Comparison of ENCODE assay signal across 11 mouse cellular contexts in the genomic region with DNA sequence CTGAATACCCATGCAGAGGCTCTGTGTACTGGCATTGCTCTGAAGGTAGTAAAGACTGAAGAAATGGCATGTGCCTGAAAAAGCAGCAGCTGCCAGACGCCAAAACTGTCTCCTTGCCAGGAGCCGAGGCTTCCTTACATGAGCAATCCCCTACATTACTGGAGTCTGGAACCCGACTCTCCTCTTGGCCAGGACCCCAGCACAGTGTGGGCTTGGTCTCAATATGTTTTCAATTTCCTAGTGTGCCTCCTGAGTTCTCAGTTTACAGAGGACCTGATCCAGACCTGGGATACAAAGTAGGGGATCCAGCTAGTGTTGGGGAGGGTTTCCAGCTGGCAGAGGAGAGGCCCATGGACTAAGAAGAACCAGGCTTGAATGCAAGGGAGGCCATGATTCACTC.
A peak's percentile ranks its signal among the peaks of the same experiment; 100 is the strongest.
DNase-seq lines count a peak whose midpoint lies in the region; ATAC-seq and TF ChIP-seq lines count a peak whose summit lies in the region.
"Had no signal": no experiment of that assay in that cellular context is flagged by ENCODE, and none has a peak within 500 bp of the region (broad histone marks: within the 10 kb centered on the region; RNA-seq: fewer than 3 reads in every experiment).

No protein-coding gene starts in this region.

- WGBS in heart, embryonic 16.5 days, result 51% methylated on average over 3 of the region's 3 CpGs
- WGBS in embryonic facial prominence, embryonic 11.5 days, result 37% methylated on average over 3 of the region's 3 CpGs

- no peak overlapping the region for H3K27ac ChIP-seq in heart, embryonic 16.5 days (ENCODE audit: low read length)
- no peak overlapping the region for H3K27ac ChIP-seq in embryonic facial prominence, embryonic 11.5 days (replicated peaks; ENCODE audit: low read depth, low read length)
- H3K27ac ChIP-seq in gastrocnemius, adult 2 months, result no peak overlapping the region
- H3K27ac ChIP-seq: intestine, embryonic 15.5 days had no signal

- peak; percentile 45; the same call in 1 of the 2 replicates for ATAC-seq in heart, embryonic 16.5 days (replicated peaks; ENCODE audit: extremely low read depth, insufficient read depth, low FRiP score)
- ATAC-seq in embryonic facial prominence, embryonic 11.5 days (replicated peaks; ENCODE audit: insufficient number of reproducible peaks, low FRiP score, low TSS enrichment, low read depth), result peak; percentile 82; the same call in 1 of the 2 replicates
- no peak for ATAC-seq in inflammation-experienced regulatory T-cells, adult 6 months
- no peak for ATAC-seq in monocyte, adult 5-6 weeks (replicated peaks; ENCODE audit: insufficient number of reproducible peaks, low FRiP score, low TSS enrichment, poor library complexity, severe bottlenecking)
- ATAC-seq: intestine, embryonic 15.5 days had no signal

- no peaks in the 10 kb centered on the region for H3K36me3 ChIP-seq in heart, embryonic 16.5 days (ENCODE audit: control insufficient read depth, insufficient read depth)
- H3K36me3 ChIP-seq in embryonic facial prominence, embryonic 11.5 days (replicated peaks; ENCODE audit: control insufficient read depth, insufficient read depth, low read depth, low read length), result no peaks in the 10 kb centered on the region
- H3K36me3 ChIP-seq: intestine, embryonic 15.5 days had no signal

- H3K9ac ChIP-seq in heart, embryonic 16.5 days (ENCODE audit: low read length), result no peak overlapping the region
- no peak overlapping the region for H3K9ac ChIP-seq in embryonic facial prominence, embryonic 11.5 days (replicated peaks; ENCODE audit: low read length)
- H3K9ac ChIP-seq: intestine, embryonic 15.5 days had no signal

- no peaks in the 10 kb centered on the region for H3K9me3 ChIP-seq in heart, embryonic 16.5 days (replicated peaks; ENCODE audit: control insufficient read depth, low read length)
- H3K9me3 ChIP-seq in embryonic facial prominence, embryonic 11.5 days (replicated peaks; ENCODE audit: control insufficient read depth, low read length), result no peaks in the 10 kb centered on the region
- H3K9me3 ChIP-seq: intestine, embryonic 15.5 days had no signal

- H3K4me2 ChIP-seq in heart, embryonic 16.5 days (ENCODE audit: low read depth, low read length), result no peak overlapping the region
- no peak overlapping the region for H3K4me2 ChIP-seq in embryonic facial prominence, embryonic 11.5 days (ENCODE audit: low read depth, low read length)
- H3K4me2 ChIP-seq: intestine, embryonic 15.5 days had no signal

- no peaks in the 10 kb centered on the region for H3K4me1 ChIP-seq in heart, embryonic 16.5 days (ENCODE audit: control insufficient read depth, insufficient read depth, low read length)
- no peaks in the 10 kb centered on the region for H3K4me1 ChIP-seq in embryonic facial prominence, embryonic 11.5 days (ENCODE audit: control insufficient read depth, insufficient read depth, low read length)
- H3K4me1 ChIP-seq: intestine, embryonic 15.5 days had no signal

- no peaks in the 10 kb centered on the region for H3K27me3 ChIP-seq in heart, embryonic 16.5 days (ENCODE audit: control insufficient read depth, insufficient read depth, low read length)
- H3K27me3 ChIP-seq in embryonic facial prominence, embryonic 11.5 days (ENCODE audit: control insufficient read depth, insufficient read depth, low read length), result no peaks in the 10 kb centered on the region
- H3K27me3 ChIP-seq: intestine, embryonic 15.5 days had no signal

- intact Hi-C loops in heart, postnatal 25 days (cut with DNase I), result no loop called here
- intact Hi-C loops in gastrocnemius, adult 2 months (cut with DNase I), result no loop called here

- no peak for DNase-seq in heart, postnatal 25 days (ENCODE audit: low spot score)
- peak; percentile 36 for DNase-seq in embryonic facial prominence, embryonic 11.5 days (ENCODE audit: low spot score)
- DNase-seq in gastrocnemius, adult 2 months, result peak; percentile 75
- peak; percentile 4 for DNase-seq in mesoderm, embryonic 11.5 days (ENCODE audit: low read depth, low spot score)
- no peak for DNase-seq in yolk sac, embryonic 10.5 days (ENCODE audit: low spot score)
- DNase-seq: adrenal gland, postnatal 25 days; cerebellum, adult 9-10 months had no signal

- no peak overlapping the region for H3K4me3 ChIP-seq in heart, embryonic 16.5 days (ENCODE audit: low read length)
- H3K4me3 ChIP-seq in embryonic facial prominence, embryonic 11.5 days (ENCODE audit: low read depth, low read length), result no peak overlapping the region
- H3K4me3 ChIP-seq in gastrocnemius, adult 2 months, result no peak overlapping the region
- H3K4me3 ChIP-seq: intestine, embryonic 15.5 days had no signal

- TF ChIP-seq CTCF in gastrocnemius, adult 2 months (IDR thresholded peaks at IDR 0.05), result no peak

Comparison
In these comparisons a context has a peak if more than half of its experiments do, and no peak if none do; other contexts are left out.
1. ATAC-seq: peak in heart, embryonic 16.5 days (single experiment) and embryonic facial prominence, embryonic 11.5 days (single experiment); none in inflammation-experienced regulatory T-cells, adult 6 months (single experiment) and monocyte, adult 5-6 weeks (single experiment).
2. DNase-seq: peak in embryonic facial prominence, embryonic 11.5 days (single experiment), gastrocnemius, adult 2 months (single experiment) and mesoderm, embryonic 11.5 days (single experiment); none in heart, postnatal 25 days (single experiment) and yolk sac, embryonic 10.5 days (single experiment).